ENCODE assay signal across 8 mouse cellular contexts in the genomic region with DNA sequence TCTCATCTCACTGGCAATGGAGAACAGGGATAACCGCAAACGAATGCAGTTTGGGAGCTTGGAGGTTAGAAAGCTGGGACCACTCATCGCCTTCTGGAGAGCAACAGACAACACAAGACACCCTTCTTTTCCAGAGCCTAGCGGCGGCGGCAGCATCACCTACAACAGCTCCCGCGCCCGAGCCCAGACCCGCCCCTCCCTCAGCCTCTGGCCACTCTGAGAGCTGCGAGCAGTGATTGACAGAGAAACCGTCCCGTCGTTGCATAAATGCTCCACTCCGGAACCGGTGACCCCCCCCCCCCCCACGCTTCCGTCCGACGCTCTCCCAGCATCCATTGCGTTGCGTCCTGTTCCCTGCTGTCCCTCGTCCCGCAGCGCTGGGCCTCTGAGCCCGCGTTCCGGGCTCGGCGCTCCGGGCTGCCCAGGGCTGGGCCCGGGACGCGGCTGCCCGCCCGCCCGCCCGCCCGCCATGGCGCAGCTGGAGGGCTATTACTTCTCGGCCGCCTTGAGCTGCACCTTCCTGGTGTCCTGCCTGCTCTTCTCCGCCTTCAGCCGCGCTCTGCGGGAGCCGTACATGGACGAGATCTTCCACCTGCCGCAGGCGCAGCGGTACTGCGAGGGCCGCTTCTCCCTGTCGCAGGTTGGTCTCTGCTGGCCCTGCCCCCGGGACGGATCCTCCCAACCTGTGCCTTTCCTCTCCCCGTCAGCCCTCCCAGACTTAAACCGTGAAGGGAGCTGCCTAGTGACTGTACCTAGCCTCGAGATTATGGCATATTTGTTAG. TPM values are rescaled to one million over a fixed set of nuclear protein-coding genes. Genes with fewer than 3 reads are reported as not detected.
DNase-seq lines count a peak whose midpoint lies in the region; ATAC-seq and TF ChIP-seq lines count a peak whose summit lies in the region.

Gene Alg10b (plus strand): TSS at position 343 of the 782 bp plus-strand sequence.

- WGBS in lung, postnatal 0 days = under 1% methylated on average over 46 of the region's 59 CpGs

- H3K27me3 ChIP-seq in lung, postnatal 0 days (replicated peaks; ENCODE audit: insufficient read depth, low read length) = no peaks in the 10 kb centered on the region

- no peaks in the 10 kb centered on the region; the same call in 1 of the 2 replicates for H3K4me1 ChIP-seq in lung, postnatal 0 days (ENCODE audit: insufficient read depth, low read depth, low read length)

- ATAC-seq in hematopoietic stem cell, adult 5-6 weeks (replicated peaks in 1 of 2; ENCODE audit: insufficient read depth in 1 of 2, low FRiP score in 2 of 2, low TSS enrichment in 1 of 2, low read depth in 1 of 2, poor library complexity in 2 of 2, severe bottlenecking in 2 of 2) = peak; percentile 97 to 99
- ATAC-seq in lung, postnatal 0 days = peak; percentile 99

- H3K9ac ChIP-seq in lung, postnatal 0 days (replicated peaks; ENCODE audit: low read depth) = peak within 1 kb of the TSS; percentile 73

- peak within 1 kb of the TSS; percentile 83 for H3K4me2 ChIP-seq in lung, postnatal 0 days (replicated peaks; ENCODE audit: low read depth, low read length)

- no peak for TF ChIP-seq EP300 in lung, postnatal 0 days (IDR thresholded peaks at IDR 0.05)

- no peaks in the 10 kb centered on the region for H3K9me3 ChIP-seq in lung, postnatal 0 days (ENCODE audit: low read length)

- peak within 1 kb of the TSS; percentile 56 for H3K4me3 ChIP-seq in lung, postnatal 0 days (ENCODE audit: low read depth, low read length)

- peak; percentile 86 for DNase-seq in MEL-GATA-1-ER (ENCODE audit: extremely low read depth, low read depth)
- peak; percentile 76 for DNase-seq in cerebellum, adult 8-10 months
- DNase-seq in forelimb bud, embryonic 11.5 days (ENCODE audit: low read depth, low spot score) = peak; percentile 90
- DNase-seq in layer of hippocampus, adult 9-11 months = peak; percentile 84
- DNase-seq in lung, postnatal 0 days (ENCODE audit: low spot score) = peak; percentile 97
- peak; percentile 65 for DNase-seq in ovary, postnatal 14 days (ENCODE audit: low spot score)
- DNase-seq in thymus, postnatal 14 days = peak; percentile 84

- H3K27ac ChIP-seq in lung, postnatal 0 days (ENCODE audit: low read length) = peak within 1 kb of the TSS; percentile 77

- H3K36me3 ChIP-seq in lung, postnatal 0 days (ENCODE audit: insufficient read depth, low read length) = 0 out of 2 replicates have a peak, but pooled peaks cover 12% of the 10 kb centered on the region

- TF ChIP-seq CTCF in lung, postnatal 0 days (IDR thresholded peaks at IDR 0.05) = peak; percentile 25

RNA-seq across cellular contexts. Expression of gene Alg10b, which starts in this region (rescaled TPM):
- total RNA-seq in hematopoietic stem cell, adult 5-6 weeks (2017) = 40.5 and 43.1 TPM in 2 replicates
- 12.5 and 13.5 TPM in 2 replicates for polyA plus RNA-seq in lung, postnatal 0 days (2015; fragmentation: Nextera tagmentation; extraction: Ambion mirVana)

Comparison
In these comparisons a context has a peak if more than half of its experiments do, and no peak if none do; other contexts are left out.
1. Peak in every context shown above with its lines: DNase-seq, ATAC-seq, H3K4me3 ChIP-seq and H3K27ac ChIP-seq.